Mouse (Mus musculus) cerebellum, postnatal 25 days (tissue): ENCODE measurements around the gene Fkbp9.

Experiments
- DNase-seq, 2 experiments: peaks; one replicate each; pipeline ENCODE4 v3.0.0; 2021; ENCODE audit warnings: mixed read lengths in 2 of 2

Gene Fkbp9

GRCm38 (mm10) chr6:56906121-56906846 lies 74.4 kb downstream of the Fkbp9 start:
- no peak for DNase-seq

- no peak for DNase-seq
Observed at GRCm38 (mm10) chr6:56907973-56908372, 76.1 kb downstream of the Fkbp9 start.

GRCm38 (mm10) chr6:56908397-56908796 lies 76.5 kb downstream of the Fkbp9 start:
- DNase-seq, result no peak

DNA sequence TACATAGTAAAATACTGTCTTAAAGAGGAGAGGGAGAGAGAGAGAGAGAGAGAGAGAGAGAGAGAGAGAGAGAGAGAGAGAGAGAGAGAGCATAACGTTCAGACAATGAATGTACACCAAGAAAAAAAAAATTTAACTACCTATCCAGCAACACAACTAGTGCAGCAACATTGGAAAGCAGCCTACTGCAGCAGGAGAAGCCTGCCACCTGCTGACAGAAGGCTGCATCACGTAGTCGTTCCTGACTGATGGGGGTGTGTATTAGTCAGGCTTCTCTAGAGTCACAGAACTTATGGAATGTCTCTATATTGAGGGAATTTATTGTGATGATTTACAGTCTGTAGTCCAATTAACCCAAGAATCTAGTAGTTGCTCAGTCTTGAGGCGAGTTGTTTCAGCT lies 77.1 kb downstream of the Fkbp9 start:
- DNase-seq, result peak; percentile 41 to 68

GRCm38 (mm10) chr6:56910910-56911309 lies 79.1 kb downstream of the Fkbp9 start:
- DNase-seq, result no peak

DNA sequence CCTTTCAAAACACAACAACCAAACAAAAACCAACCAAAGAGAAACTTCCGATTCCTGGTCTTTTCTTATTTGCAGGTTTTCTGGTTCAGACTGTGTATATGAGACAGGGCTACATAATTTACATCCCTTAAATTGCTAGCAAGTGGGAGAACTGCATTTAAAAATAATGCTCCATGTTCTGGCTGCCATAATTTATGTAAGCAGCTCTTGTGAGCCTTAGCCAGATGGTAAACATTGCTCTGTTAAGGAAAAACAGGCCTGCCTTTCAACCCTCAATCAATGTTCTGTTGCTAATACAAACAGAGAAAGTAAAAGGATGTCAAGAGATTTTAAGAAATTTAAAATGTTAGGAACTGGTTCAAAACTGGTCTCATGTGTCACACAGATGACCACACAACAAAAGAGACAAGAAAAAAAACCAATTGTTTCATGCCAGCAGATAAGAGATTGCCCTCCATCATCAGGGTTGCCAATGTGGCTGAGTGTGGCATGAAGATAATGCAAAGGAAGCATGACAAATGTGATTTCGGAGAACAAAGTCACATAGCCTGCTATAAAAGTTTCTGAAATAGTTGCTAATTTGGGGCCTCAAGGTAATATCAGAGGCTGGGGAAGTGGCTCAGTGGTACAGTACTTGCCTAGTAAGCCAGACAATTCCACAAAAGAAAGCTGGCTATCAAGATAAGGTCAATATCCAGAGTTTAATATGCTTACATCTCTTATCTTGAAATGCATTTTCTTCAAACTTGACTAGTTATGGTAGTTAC lies 81.4 kb downstream of the Fkbp9 start:
- no peak for DNase-seq

GRCm38 (mm10) chr6:56916279-56916678 lies 84.4 kb downstream of the Fkbp9 start:
- DNase-seq, result no peak

DNA sequence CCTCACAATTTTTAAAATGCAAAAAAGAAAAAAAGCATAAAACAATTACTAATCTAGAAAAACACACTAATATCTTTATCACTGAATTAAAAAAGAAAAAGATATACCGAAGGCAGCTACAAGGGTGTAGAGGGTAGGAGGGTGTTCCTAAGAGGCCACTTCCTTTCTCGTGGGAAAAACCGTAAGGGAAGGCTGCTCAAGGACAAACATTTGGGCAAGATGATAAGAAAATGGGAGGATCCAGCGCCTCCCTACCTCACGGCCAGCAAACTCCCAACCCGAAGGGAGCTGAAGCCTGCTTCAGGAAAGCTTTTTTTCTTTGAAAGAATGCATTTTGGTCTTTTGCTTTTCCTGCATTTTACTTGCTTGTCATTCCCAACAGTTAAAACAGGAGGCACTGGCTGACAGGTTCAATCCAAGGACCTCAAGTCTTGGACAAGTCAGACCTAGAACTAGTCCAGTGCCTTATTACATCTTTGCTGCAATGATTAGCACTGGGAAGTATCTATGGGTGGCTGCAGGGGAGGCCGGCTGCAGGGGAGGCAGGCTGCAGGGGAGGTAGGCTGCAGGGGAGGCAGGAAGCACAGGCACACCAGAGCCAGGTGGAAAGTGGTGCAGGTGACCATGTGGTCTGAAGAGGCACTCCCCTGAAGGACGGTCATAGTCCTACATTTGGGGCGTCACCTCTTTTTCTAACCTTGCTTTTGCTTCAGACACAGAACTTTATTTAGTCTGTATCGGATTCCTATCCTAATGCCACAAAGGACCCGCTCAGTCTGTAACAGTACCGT lies 85.9 kb downstream of the Fkbp9 start:
- no peak for DNase-seq

GRCm38 (mm10) chr6:56919330-56920044 lies 87.6 kb downstream of the Fkbp9 start:
- no peak for DNase-seq

- DNase-seq, result no peak
Observed at GRCm38 (mm10) chr6:56920222-56921092, 88.6 kb downstream of the Fkbp9 start.

- DNase-seq, result no peak
Observed at GRCm38 (mm10) chr6:56923331-56923725, 91.5 kb downstream of the Fkbp9 start.

DNA sequence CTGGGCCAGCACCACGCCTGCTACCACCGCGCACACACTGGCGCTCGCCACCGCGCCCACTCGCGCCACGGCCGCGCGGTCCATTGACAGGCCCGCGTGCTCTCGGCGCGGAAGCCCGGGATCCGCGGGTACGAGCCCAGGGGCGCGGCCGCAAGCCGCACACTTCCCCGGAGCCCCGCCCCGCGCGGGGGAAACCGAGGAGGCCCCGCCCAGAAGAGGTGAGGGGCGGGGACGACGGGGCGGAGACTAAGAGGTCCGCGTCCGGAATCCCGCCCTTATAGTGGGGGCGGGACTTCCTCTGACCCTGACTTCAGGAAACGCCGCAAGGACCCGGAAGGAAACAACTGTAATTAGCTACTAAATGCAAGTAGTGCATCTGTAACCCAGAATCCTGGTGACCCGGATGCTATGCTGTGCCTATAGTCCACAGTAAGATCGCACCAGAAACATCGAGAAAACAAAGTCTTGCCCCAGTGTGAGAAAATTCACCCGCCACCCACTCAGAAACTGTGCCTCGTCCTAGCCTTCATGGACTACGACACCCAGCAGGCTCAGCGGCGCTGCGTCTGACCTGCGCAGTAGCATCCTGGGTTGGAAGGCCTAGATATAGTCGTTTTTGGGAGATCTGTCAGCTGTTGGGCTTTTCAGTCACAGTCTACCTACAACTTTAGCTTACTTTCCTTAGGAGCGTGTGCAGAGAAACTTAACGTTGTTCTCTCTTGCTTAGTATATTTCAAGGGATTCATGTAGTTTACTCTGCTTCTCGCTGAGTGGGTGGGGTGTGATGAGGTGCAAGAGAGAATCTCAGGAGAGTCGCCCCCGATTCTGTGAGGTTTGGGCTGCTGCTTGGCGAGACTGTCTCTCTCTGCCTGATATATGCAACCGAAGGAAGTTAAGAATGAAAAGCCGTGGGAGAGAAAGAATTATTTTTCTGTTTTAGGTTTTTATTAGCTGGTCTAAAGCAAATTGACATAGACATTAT lies 92.2 kb downstream of the Fkbp9 start, which contains the start of the genes Nt5c3 and Vmn1r4:
Gene Nt5c3, minus strand, starts transcription at position 207 of the 982 bp plus-strand sequence.
Gene Vmn1r4, plus strand, starts transcription at position 290 of the 982 bp plus-strand sequence.
- DNase-seq, result peak; percentile 94 to 97
